Mouse (Mus musculus) spleen, adult 2 months (tissue): Measurements from ENCODE around the gene C9.

Experiments
- CTCF ChIP-seq: fragments of 200-500 bp; IDR thresholded peaks from 2 replicates; pipeline ENCODE4 v1.5.1; 2011; ENCODE audit warnings: mild to moderate bottlenecking, inconsistent platforms; ENCODE audit not compliant: insufficient read depth, insufficient read length, insufficient replicate concordance; ENCODE audit errors: extremely low read depth
- POLR2A ChIP-seq: fragments of 200-500 bp; IDR thresholded peaks from 2 replicates; pipeline ENCODE4 v1.6.1; 2011; ENCODE audit warnings: low read depth, low read length, inconsistent platforms

- TF ChIP-seq CTCF (no peak), POLR2A (no peak)
Measured at GRCm38 (mm10) chr15:6404172-6404571, 41.0 kb upstream of the C9 start.
